Mouse (Mus musculus): Measurements from ENCODE around the gene Vnn1. TPM values are rescaled to one million over a fixed set of nuclear protein-coding genes. Genes with fewer than 3 reads are reported as not detected.

Vnn1 gene
- total RNA-seq (2015) (0.17 TPM in 1 of 2 replicates, not detected in the other), total RNA-seq (2017) (0.04 TPM in 1 of 2 replicates, not detected in the other)

DNA sequence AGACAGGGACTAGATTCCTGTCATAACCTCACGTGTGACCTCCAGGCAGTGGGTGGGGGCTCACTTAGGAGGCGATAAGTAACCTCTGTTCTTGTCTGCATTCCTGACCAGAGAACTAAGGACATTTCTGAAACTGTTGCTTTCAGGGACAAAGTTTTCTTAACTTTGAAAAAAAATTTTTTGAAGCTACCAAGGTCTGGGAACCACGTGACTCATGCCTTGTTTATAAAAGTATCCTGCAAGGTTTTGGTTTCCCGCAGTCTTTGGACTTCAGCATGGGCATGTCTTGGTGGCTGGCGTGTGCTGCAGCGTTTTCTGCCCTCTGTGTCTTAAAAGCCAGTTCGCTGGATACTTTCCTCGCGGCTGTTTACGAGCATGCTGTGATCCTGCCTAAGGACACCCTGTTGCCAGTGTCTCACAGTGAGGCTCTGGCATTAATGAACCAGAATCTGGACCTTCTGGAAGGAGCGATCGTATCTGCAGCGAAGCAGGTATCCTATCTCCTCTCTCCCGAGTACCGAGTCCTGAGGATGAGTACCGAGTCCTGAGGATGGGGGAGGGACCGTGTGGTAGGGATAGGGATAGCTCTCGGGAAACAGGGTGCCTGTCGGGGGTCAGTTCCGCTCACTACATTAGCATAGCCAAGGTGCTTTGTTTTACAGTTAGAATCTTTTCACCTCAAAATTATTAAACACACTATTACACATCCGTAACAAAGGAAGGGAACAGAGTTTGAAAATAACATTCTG, at the start of gene Vnn1:
Gene Vnn1, plus strand, starts transcription at position 88 of the 749 bp plus-strand sequence.
- ATAC-seq (replicated peaks; ENCODE audit: poor library complexity): no peak

DNA sequence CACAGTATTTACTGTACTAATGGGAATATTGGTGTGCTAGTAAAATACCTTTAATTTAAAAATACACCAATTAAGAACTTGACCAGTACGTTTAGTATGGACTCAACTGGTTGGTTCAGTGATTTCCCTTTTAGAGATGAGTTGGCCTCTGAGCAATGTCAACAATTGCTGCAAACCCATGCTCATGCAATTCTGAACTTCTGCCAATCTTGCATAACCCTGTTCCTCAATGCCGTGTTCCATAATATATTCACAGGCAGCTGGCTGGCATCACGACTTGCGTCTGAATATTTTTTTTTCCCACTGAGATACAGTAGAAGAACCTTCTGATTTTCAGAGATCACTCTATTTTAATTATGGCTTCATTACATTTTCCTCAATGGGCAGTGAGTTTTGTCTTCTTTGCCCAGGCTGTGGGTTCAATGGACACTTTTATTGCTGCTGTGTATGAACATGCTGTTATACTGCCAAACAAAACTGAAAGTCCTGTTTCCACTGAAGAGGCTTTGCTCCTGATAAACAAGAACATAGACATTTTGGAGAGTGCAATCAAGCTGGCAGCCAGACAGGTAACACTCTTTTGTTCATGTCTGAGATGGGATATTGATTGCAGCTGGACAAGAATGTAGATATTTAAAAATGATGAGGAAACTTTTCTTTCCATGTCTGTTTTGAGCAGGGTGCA, 43.1 kb upstream of the Vnn1 start, which contains the start of gene Vnn3:
Gene Vnn3, plus strand, starts transcription at position 235 of the 685 bp plus-strand sequence.
- ATAC-seq (replicated peaks; ENCODE audit: poor library complexity): peak; percentile 91

DNA sequence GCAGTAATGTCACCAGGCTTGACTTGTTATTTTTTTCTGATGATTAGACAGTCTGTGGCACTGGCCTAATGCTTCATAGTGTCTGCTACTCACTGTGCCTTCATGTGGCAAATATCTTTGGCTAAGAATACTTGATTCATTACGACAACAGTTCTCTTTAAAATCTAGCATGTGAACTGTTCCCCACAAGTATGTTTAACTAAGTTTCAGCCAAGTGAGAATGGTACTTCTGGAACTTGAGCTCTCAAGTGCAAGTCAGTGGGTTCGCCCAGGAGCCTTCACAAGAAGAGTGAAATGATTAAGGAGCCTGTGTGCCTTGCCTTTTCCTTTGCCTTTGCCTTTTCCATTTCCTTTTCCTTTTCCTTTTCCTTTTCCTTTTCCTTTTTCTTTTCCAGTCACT, 42.4 kb upstream of the Vnn1 start:
- no peak for ATAC-seq (replicated peaks; ENCODE audit: poor library complexity)

DNA sequence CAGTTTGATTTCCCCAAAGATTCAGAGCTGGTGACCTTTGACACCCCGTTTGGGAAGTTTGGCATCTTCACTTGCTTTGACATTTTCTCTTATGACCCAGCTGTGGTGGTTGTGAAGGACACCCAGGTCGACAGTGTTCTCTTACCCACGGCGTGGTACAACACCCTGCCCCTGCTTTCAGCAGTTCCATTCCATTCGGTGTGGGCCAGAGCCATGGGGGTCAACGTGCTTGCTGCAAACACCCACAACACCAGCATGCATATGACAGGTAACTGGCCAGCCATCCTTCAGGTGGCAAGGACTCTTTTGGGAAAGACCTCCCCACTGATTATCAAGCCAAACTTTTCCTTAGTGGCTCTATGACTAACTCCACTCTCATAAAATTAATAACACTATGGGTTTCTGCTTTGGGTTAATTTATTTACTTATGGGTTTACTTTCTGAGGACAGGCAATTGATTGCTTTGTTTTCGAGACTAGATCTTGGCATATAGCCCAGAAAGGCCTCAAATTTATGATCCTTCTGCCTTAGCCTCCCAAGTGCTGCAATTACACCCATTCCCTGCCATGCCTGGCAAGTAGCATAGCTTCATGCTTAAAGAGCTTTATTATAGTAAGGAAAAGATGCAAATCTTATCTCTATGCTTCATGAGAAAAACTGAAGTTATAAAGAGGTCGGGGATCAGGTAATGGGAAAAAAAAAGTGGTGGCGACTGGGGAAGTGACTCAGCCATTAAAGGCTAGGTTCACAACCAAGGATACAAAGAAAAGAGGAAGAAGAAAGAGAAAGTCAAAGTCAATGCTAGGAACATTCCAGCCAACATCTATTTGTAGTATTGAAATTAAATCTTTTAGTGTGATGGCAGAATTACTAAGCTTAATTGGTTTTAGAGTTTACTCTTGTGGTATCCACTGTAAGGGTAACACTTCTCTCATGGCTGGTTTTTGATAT, 29.9 kb upstream of the Vnn1 start:
- peak; percentile 72 for ATAC-seq (replicated peaks; ENCODE audit: poor library complexity)

DNA sequence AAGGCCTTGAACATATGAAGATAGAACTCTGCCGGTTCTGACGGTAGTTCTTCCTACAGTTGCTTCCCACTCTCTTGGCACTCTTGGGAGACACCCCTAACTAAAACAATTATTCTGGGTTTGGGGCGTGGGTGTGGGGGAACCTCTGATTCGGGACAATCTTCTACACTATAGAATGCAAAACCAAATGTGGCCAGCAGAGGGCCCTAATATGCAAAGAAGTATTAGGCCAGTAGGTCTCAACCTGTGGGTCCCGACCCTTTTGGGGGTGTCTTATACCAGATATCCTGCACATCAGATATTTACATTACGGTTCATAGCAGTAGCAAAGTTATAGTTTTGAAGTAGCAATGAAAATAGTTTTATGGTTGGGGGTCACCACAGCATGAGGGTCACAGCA, 13.8 kb upstream of the Vnn1 start:
- peak; percentile 57; the same call in 1 of the 2 replicates for ATAC-seq (replicated peaks; ENCODE audit: poor library complexity)

DNA sequence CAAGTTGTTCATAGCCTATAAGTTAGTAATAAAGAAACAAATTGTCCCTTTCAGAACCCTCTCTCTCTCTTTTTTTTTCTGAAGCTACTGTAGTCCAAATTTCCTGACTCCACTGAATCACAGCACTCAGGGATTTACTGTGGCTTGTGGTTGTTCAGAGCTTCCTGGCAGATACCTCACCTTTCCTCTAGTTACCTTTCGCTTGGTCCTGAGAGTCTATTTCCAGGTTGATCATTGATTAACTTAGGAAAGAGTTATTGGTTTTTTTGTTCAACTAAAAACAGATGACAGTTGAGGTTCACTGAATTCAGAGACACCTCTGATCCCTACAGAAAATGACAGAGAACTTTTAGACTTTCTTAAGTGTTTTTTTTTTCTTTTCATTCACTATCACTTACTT, 9.6 kb upstream of the Vnn1 start:
- no peak for ATAC-seq (replicated peaks; ENCODE audit: poor library complexity)

DNA sequence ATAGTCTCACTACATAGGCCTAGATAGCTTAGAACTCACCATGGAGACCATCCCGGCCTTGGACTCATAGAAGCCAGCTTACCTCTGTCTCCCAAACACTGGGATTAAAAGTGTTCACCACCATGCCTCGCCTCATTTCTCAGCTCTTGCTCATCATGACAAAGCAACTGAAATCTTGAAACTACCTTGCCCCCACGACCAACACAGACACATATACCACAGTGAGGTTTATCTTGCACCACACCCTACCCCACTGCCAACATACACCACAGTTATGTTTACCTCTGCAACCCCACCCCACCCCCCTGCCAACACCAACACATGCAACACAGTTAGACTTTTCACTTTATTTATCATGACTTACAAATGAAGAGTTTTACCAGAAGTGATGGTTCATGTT, 8.4 kb upstream of the Vnn1 start:
- ATAC-seq (replicated peaks; ENCODE audit: poor library complexity): peak; percentile 57

DNA sequence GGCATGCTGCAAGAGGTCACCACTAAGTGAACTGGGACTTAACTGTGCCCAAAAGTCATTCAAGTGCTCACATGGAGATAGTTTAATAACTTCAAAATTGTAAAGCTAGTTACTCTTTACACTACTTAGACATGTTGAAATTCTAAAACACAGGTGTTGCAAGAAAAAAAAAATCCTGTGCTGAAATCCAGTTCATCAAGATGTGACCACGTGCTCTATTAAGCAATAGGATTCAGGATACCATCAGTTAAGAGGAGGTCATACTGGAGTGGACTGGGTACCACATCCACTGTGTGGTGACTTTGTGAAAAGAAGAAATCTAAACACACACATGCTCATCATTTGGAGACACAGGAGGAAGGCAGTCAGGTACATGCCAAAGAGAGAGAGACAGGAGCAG, 1.5 kb upstream of the Vnn1 start:
- ATAC-seq (replicated peaks; ENCODE audit: poor library complexity): no peak

DNA sequence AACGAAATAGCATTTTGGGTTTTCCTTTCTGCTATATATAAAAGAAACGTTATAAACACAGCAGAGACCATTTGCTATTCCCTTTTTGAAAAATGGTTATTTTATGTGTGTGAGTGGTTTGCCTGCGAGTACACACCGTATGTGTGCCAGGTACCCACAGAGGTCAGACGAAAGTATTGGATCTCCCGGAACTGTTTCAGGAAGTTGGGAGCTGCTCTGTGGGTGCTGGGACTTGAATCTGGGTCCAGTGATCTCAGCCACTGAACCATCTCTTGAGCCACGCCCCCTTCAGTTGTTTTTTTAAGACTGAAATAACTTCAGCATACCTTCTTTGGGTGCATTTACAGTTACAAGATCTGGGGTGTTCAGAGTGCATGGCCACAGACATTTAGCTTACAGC, 888 bp downstream of the Vnn1 start:
- no peak for ATAC-seq (replicated peaks; ENCODE audit: poor library complexity)

DNA sequence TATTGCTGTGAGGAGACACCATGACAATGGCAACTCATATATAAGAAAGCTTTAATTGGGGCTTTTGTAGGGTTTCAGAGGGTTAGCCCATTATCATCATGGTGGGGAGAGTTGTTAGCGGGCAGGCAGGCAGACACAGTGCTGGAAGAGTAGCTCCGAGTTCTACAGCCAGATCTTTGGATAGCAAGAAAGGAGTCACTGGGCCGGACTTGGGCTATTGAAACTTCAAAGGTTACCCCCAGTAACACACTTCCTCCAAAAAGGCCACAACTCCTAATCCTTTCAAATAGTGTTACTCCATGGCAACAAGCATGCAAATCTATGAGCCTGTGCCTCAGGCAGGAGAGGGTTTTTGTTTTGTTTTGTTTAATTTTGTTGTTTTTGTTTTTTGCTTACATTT, 6.6 kb downstream of the Vnn1 start:
- no peak for ATAC-seq (replicated peaks; ENCODE audit: poor library complexity)

DNA sequence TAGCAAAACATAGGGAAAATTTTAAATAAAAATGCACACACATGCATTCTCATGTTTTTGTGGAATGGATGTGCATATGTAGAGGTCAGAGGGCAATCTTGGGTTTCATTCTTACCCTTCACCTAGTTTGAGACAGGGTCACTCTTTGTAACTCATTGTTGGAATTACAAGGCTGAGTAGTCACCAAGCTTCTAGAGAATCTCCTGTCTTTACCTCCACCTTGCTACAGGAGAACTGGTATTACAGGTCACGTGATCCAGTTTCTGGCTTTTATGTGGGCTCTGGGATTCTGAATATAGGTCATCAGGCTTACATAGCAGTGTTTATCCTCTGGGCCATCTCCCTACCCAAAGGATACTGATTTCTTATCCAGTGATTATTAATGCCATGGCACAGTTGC, 11.2 kb downstream of the Vnn1 start:
- ATAC-seq (replicated peaks; ENCODE audit: poor library complexity): no peak

DNA sequence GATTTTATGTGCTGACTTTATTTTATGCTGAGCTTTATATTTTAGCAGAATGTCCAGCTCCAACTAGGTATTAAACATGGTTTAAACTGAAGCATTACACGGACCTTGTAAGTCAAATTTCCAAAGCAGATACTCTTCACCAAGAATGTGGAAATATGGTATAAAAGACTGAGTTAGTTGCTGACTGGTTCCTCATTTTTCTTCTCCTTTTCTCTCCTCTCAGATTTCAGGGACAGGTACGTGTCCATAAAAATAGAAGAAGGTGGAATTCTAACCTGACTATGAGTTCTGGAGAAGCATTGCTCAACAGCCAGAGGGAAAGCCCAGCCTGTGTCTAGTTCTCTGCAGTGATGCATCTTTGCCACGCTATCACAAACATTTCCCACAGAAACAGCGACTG, 25.6 kb downstream of the Vnn1 start, which contains the start of gene Taar1:
Gene Taar1, plus strand, starts transcription at position 301 of the 400 bp plus-strand sequence.
- ATAC-seq (replicated peaks; ENCODE audit: poor library complexity): no peak

DNA sequence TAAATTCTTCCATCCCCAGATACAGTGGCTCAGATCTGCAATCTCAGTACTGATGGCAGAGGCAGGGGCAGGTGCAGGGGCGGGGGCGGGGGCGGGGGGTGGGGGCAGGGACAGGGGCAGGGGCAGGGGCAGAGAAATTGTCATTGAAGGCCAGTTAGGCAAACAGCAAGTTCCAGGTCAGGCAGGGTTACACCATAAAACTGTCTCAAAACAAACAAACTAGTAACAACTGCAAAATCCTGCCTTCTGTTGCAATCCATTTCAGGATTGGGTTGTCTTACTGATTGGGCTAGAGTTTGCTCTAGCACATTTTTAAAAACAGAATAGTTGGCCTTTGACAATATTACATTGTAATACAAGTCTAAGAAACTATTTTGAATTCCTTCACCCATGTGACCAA, 28.0 kb downstream of the Vnn1 start:
- ATAC-seq (replicated peaks; ENCODE audit: poor library complexity): no peak

DNA sequence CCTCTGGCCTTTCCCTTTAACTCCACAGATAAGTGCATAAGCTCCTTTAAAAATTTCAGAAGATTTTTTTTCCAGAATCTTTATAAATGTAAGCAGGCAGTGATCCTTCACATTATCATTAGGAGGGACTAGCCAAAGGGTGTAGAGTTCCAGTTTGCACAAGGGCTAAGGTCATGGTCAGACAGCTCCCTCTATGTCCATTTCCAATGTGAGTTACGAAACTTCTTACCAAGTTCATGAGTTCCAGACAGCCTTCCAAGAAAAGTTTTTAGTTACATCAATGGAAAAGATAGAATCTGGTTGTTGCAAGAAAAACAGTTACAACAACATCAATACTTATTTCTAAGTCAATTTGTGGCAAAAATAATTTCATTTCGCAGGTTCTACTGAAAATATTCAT, 29.5 kb downstream of the Vnn1 start:
- no peak for ATAC-seq (replicated peaks; ENCODE audit: poor library complexity)

DNA sequence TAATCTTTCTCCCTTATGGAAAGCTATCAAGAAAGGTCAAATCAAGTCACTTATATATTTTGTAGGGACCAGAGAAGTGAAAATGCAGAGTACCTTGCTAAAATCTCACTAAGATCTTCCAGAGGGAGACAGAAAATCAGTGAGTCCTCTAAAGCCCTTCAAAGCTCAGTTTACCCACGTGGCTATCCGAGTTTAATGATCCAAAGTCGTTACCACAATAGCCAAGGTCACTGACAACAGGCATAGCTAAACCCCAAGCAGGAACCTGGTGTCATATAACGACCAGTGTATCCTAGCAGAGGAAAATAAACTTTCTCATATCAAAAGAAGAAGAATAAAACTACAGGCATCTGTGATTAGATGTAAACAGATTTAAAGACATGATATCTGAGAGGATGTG, 43.1 kb downstream of the Vnn1 start:
- no peak for ATAC-seq (replicated peaks; ENCODE audit: poor library complexity)

DNA sequence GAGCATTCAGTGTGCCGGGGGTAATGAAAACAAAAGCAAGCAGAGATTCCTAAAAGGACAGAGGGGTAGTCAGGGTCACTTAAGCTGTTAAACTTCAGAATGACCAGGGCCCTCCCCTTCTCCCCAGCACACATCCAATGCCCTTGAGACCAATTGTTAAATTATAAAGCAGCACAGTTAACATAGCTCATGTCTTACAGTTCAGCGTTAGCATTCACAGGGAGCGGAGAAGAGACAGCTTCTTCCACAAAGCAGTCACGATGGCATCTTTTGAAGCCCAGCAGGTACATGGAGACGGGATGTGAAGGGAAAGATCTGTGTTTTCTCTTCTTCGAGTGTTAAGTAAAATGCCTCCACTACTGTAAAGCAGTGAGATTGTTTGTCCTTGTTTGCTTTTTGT, 43.8 kb downstream of the Vnn1 start, which contains the start of gene Taar2:
Gene Taar2, plus strand, starts transcription at position 261 of the 400 bp plus-strand sequence.
- no peak for ATAC-seq (replicated peaks; ENCODE audit: poor library complexity)

DNA sequence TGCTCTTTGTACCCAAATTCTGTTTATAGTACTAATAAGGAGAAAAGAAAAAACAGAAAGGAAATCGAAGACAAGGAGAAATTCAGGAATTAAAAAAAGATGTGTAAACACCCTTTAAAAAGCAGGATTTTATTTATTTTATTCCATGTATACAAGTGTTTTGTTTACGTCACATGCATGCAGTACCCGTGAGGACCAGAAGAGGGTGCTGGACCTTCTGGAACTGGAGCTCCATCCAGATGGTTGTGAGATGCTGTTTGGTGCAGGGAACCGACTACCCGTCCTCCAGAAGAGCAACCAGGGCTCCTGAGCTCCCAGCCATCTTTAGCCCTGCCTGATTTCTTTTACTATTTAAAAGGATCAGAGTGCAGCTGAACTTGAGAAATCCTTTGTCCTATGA, 48.0 kb downstream of the Vnn1 start:
- peak; percentile 72 for ATAC-seq (replicated peaks; ENCODE audit: poor library complexity)

DNA sequence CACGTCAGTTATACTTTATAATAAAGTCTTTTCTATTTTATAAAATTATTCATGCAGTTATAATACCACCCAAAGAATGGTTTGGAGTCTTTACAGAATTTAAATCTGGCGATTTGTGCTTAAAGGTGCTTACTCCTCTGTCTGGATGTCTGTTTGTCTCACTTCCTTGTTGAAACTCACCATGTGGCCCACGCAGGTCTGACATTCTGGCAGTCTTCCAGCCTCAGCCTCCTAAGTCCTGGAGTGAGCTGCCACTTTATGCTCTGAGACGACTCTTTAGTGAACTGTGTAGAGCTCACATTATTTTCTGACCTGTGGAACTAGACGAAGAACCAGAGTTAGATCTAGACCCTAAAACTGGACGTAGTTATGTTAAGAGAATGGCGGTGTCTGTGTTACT, 53.5 kb downstream of the Vnn1 start:
- ATAC-seq (replicated peaks; ENCODE audit: poor library complexity): 0 out of 2 replicates have a peak, but pooled peaks have one; percentile 44

DNA sequence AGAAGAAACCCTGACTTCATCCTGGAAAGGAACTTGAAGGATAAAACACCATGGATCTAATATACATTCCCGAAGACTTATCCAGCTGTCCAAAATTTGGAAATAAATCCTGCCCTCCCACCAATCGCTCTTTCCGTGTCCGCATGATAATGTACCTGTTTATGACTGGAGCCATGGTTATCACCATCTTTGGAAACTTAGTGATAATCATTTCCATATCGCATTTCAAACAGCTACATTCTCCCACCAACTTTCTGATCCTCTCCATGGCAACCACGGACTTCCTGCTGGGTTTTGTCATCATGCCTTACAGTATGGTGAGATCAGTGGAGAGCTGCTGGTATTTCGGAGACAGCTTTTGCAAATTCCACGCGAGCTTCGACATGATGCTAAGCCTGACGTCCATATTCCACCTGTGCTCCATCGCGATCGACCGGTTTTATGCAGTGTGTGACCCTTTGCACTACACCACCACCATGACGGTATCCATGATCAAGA, 55.1 kb downstream of the Vnn1 start, which contains the start of gene Taar3:
Gene Taar3, plus strand, starts transcription at position 51 of the 498 bp plus-strand sequence.
- ATAC-seq (replicated peaks; ENCODE audit: poor library complexity): no peak

DNA sequence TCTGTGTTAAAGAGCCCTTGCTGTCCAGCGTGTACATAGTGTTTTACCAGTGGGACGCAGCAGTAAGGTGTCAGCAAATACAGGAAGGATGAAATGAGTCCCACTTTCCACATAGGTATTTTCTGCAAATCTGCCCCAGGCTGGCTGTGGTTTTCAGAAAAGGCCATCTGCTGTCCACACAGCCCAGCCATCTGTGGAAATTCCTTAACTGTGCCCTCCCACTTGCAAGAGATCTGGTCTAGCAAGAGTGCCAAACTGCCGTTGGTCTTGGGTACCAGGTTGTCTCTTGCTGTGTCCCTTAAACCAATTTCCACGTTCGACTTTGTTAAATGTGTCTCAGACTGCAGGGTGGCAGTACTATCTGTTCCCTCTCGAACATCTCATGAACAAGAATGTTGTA, 57.2 kb downstream of the Vnn1 start:
- ATAC-seq (replicated peaks; ENCODE audit: poor library complexity): no peak

All from megakaryocyte progenitor cell, adult 5-6 weeks (primary cell).